Mouse (Mus musculus) testis, adult 2 months (tissue): ENCODE data around the gene Kirrel.

Source experiments
- CTCF ChIP-seq: fragments of 200-500 bp; IDR thresholded peaks from 2 replicates; pipeline ENCODE4 v1.5.1; 2012; ENCODE audit warnings: low read depth, mild to moderate bottlenecking, inconsistent platforms, low read length, moderate library complexity; ENCODE audit not compliant: control insufficient read depth, insufficient read depth, insufficient replicate concordance
- POLR2A ChIP-seq: fragments of 200-500 bp; IDR thresholded peaks from 2 replicates; pipeline ENCODE4 v1.6.1; 2012; ENCODE audit warnings: low read depth, mild to moderate bottlenecking, inconsistent platforms, low read length, moderate library complexity; ENCODE audit not compliant: control insufficient read depth

DNA sequence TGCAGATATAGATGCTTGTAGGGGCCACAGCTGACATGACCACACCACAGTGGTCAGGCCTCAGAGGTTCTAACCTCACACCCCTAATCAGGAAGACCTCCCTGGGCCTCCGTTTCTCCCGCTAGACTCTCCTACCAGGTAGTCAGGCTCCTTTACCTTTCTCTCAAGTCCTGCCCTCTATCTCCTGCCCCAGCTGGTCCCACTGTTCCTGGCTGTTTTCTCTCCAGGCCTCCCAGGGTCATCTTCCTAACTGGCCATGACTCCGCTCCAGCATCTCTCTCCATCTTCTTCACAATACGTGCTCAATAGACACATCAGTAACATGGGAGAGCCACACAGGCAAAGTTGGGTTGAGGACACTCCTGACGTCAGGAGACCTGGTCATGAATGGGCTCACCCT, 12.9 kb downstream of the Kirrel start:
- TF ChIP-seq CTCF (no peak), POLR2A (no peak)
